Mouse (Mus musculus): Measurements from ENCODE around the gene Ckap5. TPM values are rescaled to one million over a fixed set of nuclear protein-coding genes. Genes with fewer than 3 reads are reported as not detected.
"Not testable (repeated sequence)": the region's sequence is repeated elsewhere in the genome, so short reads cannot be mapped to it uniquely, and the experiment has no call there.

The Ckap5 gene
- polyA plus RNA-seq, 1 experiment from 2014 or later = 29.7 TPM

DNA sequence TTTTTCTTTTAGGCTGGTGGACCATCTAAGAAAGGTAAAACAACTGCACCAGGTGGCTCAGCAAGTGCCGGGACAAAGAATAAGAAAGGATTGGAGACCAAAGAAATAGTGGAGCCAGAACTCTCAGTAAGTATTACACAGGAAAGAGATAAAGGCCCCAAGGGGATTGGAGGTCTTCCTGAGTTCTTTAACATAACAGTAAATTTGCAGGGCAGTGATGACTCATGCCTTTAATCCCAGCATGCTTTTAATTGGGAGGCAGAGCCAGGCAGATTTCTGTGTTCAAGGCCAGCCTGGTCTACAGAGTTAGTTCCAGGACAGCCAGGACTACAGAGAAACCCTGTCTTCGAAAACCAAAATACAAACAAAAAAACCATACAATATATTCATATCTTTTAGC is 41.6 kb downstream of the Ckap5 start:
- H3K36me3 ChIP-seq (ENCODE audit: inconsistent target) = peaks cover 81% of the 10 kb centered on the region
- WGBS (ENCODE audit: missing documents) = 94% methylated on average over 2 of the region's 2 CpGs
- no peak overlapping the region for H3K4me3 ChIP-seq (ENCODE audit: inconsistent target)
- H3K27ac ChIP-seq = no peak overlapping the region
- no peaks in the 10 kb centered on the region for H3K79me2 ChIP-seq (ENCODE audit: inconsistent target)

DNA sequence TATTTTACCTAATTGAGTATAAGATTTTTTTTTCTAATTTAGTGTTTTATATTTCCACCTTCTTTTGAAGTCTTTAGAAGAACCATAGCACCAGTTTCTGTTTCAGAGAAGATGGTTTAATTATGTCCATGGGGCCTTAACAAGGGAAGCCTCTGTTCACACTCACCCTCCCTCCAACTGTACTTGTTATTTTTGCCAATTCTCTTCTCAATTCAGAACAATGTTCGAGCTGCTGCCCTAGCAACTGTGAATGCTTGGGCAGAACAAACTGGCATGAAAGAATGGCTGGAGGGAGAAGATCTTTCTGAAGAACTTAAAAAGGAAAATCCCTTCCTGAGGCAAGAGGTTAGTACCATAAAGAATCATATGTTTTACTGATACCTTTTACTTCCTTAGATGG is 54.3 kb downstream of the Ckap5 start:
- Histone ChIP-seq H3K79me2 (ENCODE audit: inconsistent target) (no peaks in the 10 kb centered on the region), H3K27ac (no peak overlapping the region), H3K4me3 (ENCODE audit: inconsistent target) (no peak overlapping the region), H3K36me3 (ENCODE audit: inconsistent target) (peaks cover 53% of the 10 kb centered on the region)
- WGBS (ENCODE audit: missing documents) = 78% methylated on average over 1 of the region's 1 CpGs

DNA sequence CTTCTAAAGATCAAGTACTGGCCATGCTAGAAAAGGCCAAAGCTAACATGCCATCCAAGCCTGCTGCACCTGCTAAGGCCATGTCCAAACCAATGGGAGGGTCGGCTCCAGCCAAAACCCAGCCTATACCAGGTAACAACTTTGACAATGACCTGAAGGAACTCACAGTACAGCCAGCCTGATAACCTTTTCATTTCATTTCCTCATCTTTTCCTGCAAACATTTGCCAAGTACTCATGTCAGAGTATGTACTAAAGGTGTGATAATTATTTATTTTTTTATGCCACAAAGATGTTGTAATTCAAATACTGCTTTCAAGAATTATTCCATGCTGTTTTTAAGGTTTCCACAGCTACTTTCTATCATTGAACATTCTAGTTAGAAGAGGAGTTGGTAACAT is 59.7 kb downstream of the Ckap5 start:
- Histone ChIP-seq H3K27ac (no peak overlapping the region), H3K79me2 (ENCODE audit: inconsistent target) (no peaks in the 10 kb centered on the region), H3K36me3 (ENCODE audit: inconsistent target) (peaks cover 58% of the 10 kb centered on the region), H3K4me3 (ENCODE audit: inconsistent target) (no peak overlapping the region)
- 78% methylated on average over 1 of the region's 1 CpGs for WGBS (ENCODE audit: missing documents)

DNA sequence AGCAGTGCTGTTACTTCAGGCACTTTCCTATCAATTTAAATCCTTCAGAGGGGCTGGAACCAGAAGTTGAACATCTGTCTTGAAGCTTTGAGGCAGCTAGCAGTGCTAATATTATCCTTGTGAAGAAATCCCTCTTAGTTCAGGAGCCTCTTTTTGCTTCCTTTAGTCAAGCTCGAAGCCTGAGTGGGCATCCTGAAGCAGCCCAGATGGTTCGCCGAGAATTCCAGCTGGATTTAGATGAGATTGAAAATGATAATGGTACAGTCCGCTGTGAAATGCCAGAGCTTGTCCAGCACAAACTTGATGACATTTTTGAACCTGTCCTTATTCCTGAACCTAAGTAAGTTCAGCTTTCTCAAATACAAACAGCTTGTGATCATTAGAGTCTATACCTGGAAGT is 73.9 kb downstream of the Ckap5 start:
- Histone ChIP-seq H3K4me3 (ENCODE audit: inconsistent target) (no peak overlapping the region), H3K27ac (no peak overlapping the region), H3K79me2 (ENCODE audit: inconsistent target) (no peaks in the 10 kb centered on the region), H3K36me3 (ENCODE audit: inconsistent target) (peaks cover 73% of the 10 kb centered on the region)
- 88% methylated on average over 4 of the region's 4 CpGs for WGBS (ENCODE audit: missing documents)

DNA sequence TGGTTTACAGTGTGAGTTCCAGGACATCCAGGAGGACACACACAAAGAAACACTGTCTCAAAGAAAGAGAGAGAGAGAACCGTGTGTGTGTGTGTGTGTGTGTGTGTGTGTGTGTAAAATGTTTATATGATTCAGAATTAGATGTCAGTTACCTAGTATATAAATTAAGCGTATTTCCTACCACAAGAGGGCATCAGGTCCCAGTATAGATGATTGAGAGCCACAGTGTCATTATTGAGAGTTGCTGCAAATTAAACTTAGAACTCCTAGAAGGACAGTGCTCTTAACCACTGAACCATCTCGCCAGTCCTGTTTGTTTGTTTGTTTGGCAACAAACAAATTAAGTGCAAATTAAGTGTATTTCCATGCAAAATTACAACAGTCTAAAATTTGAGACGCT is 75.8 kb downstream of the Ckap5 start:
- Histone ChIP-seq H3K27ac (no peak overlapping the region), H3K4me3 (ENCODE audit: inconsistent target) (no peak overlapping the region), H3K36me3 (ENCODE audit: inconsistent target) (peaks cover 63% of the 10 kb centered on the region), H3K79me2 (ENCODE audit: inconsistent target) (no peaks in the 10 kb centered on the region)
- WGBS (ENCODE audit: missing documents) = 89% methylated on average over 3 of the region's 4 CpGs

DNA sequence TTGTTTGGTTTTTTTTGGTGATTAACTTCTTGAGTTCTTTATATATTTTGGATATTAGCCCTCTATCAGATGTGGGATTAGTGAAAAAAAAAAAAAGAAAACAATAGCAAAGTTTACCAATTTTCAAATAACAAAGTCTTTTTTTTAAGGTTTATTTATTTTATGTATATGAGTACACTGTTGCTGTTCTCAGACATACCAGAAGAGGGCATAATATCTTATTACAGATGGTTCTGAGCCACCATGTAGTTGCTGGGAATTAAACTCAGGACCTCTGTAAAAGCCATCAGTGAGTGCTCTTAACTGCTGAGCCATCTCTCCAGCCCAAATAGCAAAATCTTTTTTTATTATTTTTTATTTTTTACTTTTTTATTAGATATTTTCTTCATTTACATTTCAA is 82.8 kb downstream of the Ckap5 start:
- not testable (repeated sequence) for H3K27ac ChIP-seq; H3K4me3 ChIP-seq (ENCODE audit: inconsistent target); H3K79me2 ChIP-seq (ENCODE audit: inconsistent target)
- H3K36me3 ChIP-seq (ENCODE audit: inconsistent target) = peaks cover 36% of the 10 kb centered on the region; the same call in 1 of the 2 replicates

DNA sequence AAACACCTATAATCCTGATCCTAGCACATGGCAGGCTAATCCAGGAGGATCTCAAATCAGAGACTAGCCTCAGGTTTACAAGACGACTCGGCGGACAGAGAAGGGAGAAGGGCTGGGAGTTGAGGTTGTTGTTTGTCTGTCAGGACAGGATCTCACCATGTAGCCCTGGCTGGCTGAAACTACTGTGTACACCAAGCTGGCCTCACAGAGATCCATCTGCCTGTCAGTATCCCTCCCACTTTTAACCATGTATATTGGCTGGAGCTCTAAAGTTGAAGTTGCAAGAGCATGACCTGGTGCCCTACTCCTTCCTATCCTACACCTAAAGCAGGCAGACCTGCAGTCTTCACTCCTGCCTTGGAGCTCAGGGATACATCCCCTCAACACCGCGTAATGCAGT is 95.8 kb downstream of the Ckap5 start:
- Histone ChIP-seq H3K27ac (no peak overlapping the region), H3K79me2 (ENCODE audit: inconsistent target) (no peaks in the 10 kb centered on the region), H3K36me3 (ENCODE audit: inconsistent target) (peaks cover 37% of the 10 kb centered on the region), H3K4me3 (ENCODE audit: inconsistent target) (no peak overlapping the region)
- 99% methylated on average over 5 of the region's 5 CpGs for WGBS (ENCODE audit: missing documents)

DNA sequence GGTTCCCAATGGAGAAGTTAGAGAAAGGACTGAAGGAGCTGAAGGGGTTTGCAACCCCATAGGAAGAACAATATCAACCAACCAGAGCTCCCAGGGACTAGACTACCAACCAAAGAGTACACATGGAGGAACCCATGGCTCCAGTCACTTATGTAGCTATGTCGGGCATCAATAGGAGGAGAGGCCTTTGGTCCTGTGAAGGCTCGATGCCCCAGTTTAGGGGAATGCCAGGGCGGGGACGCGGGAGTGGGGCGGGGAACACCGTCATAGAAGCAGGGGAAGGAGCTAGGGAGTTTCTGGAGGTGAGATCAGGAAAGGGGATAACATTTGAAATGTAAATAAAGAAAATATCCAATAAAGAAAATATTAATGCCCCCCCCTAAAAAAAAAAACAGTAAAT is 96.8 kb downstream of the Ckap5 start:
- not testable (repeated sequence) for H3K4me3 ChIP-seq (ENCODE audit: inconsistent target); H3K79me2 ChIP-seq (ENCODE audit: inconsistent target); H3K27ac ChIP-seq
- 92% methylated on average over 7 of the region's 7 CpGs for WGBS (ENCODE audit: missing documents)
- H3K36me3 ChIP-seq (ENCODE audit: inconsistent target) = peaks cover 27% of the 10 kb centered on the region

DNA sequence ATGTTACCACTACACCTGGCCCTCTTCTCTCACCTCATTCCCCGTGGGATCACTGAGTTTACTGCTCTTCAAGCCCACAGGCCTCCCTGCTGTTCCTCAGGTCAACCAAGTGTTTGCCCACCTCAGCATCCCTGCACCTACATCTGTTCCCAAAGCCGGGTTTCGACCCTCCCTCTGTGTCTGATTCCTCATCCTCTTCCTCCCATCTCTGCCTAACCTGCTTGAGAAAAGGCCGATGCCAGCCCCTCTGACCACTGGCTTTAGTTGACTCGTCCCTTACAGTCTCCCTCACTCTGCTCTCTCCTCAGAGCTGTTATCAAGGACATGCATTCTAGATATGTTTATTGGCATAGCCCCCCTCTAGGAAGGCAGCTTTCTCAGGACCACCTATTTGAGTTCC is 100.9 kb downstream of the Ckap5 start:
- Histone ChIP-seq H3K4me3 (ENCODE audit: inconsistent target) (no peak overlapping the region), H3K79me2 (ENCODE audit: inconsistent target) (no peaks in the 10 kb centered on the region), H3K36me3 (ENCODE audit: inconsistent target) (no peaks in the 10 kb centered on the region), H3K27ac (no peak overlapping the region)
- 83% methylated on average over 5 of the region's 5 CpGs for WGBS (ENCODE audit: missing documents)

DNA sequence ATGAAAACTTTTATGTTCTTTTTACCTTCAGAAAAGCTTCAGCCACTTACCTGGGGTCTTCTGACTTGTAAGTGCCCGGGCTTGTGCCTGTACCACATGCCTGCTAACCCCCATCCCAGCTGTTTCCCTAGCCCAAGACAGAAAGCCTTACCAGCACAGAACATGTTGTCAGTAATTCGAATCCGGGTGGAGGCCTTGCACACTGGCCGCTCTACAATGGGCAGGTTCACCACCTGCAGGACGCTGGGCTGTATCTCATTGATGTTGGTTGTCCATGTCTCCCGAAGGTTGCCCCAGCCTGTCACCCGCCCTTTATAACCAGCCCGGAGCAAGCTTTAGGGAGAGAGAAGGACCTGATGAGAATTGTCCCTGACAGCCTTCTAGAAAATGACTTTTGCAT is 101.6 kb downstream of the Ckap5 start:
- Histone ChIP-seq H3K4me3 (ENCODE audit: inconsistent target) (no peak overlapping the region), H3K79me2 (ENCODE audit: inconsistent target) (no peaks in the 10 kb centered on the region), H3K36me3 (ENCODE audit: inconsistent target) (no peaks in the 10 kb centered on the region), H3K27ac (no peak overlapping the region)
- WGBS (ENCODE audit: missing documents) = 98% methylated on average over 8 of the region's 8 CpGs

DNA sequence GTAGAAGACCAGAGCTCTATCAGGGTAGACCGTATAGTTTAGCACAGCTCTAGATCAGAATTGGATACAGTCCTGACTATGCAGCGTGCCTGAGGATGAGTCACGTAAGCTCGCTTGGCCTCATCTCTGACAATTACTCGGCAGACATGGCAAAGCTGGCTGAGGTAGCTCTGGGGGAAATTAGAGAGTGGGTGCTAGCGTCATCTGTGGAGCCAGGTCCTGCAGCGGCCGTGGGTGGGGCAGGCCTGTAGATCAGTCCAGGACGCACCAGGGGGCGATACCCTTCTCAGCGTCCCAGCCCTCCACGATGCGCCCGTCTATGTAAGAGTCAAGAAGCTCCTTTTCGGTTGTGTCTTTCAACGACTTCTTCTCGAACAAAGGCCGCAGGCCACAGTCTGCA is 103.1 kb downstream of the Ckap5 start:
- H3K27ac ChIP-seq = no peak overlapping the region

DNA sequence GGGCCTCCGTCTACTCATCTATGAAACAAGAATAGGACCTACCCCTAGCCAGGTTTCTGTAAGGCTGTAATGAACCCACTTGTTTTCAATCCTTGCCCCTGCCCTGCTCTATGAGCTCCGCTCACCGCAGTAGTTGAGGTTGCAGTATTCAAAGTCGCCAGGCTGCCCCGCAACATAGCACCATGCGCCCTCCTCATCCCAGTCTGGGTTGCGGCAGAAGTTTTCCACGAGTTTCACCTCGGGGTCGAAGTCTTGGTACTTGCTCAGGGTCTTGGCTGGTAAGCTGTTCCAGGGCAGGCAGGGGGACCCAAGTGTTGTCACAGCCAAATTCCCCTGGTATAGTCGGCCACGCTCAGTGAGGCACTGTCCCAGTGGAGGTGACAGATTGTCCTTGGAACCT is 103.8 kb downstream of the Ckap5 start:
- WGBS (ENCODE audit: missing documents) = 94% methylated on average over 11 of the region's 12 CpGs
- H3K79me2 ChIP-seq (ENCODE audit: inconsistent target) = no peaks in the 10 kb centered on the region
- no peak overlapping the region for H3K27ac ChIP-seq
- no peak overlapping the region for H3K4me3 ChIP-seq (ENCODE audit: inconsistent target)
- H3K36me3 ChIP-seq (ENCODE audit: inconsistent target) = no peaks in the 10 kb centered on the region

More for the DNA sequence above, 103.1 kb downstream of the Ckap5 start:
- Histone ChIP-seq H3K36me3 (ENCODE audit: inconsistent target) (no peaks in the 10 kb centered on the region), H3K4me3 (ENCODE audit: inconsistent target) (no peak overlapping the region), H3K79me2 (ENCODE audit: inconsistent target) (no peaks in the 10 kb centered on the region)
- 83% methylated on average over 18 of the region's 18 CpGs for WGBS (ENCODE audit: missing documents)

DNA sequence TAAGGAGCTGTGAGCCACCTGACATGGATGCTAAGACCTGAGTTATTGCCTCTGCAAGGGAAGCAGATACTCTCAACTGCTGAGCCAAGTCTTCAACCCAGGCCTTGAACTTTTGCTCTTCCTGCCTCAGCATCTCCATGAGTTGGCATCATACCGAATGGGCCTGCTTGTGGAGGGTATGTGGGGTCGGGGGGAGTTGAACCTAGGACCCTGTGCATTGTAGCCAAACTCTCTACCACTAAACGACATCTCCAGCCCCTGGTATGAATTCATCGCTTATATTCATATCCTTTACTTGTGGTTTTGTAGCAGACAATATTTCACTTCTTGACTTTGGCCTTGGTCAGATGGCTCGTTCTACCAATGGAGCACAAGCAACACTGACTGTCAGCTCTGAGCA is 105.3 kb downstream of the Ckap5 start:
- no peaks in the 10 kb centered on the region for H3K79me2 ChIP-seq (ENCODE audit: inconsistent target)
- WGBS (ENCODE audit: missing documents) = 82% methylated on average over 5 of the region's 5 CpGs
- H3K36me3 ChIP-seq (ENCODE audit: inconsistent target) = no peaks in the 10 kb centered on the region
- H3K27ac ChIP-seq = no peak overlapping the region
- no peak overlapping the region for H3K4me3 ChIP-seq (ENCODE audit: inconsistent target)

DNA sequence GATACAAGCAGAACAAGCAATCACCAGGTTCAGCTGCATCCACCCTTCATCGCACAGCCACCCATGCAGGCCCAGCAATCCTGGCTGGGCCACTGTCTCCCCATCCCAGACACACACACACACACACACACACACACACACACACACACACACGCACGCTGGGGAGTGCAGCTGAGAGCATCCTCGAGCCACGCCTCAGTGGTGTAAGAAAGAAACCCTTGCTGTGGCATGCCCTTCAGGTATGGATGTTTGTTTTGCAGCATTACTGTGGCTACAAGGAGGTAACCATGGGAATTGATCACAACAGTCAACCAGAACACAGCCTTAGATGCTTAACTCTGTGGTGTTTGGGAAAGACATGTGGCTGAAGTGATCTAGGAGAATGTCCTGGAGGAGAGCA is 105.8 kb downstream of the Ckap5 start:
- Histone ChIP-seq H3K27ac (no peak overlapping the region), H3K36me3 (ENCODE audit: inconsistent target) (no peaks in the 10 kb centered on the region), H3K79me2 (ENCODE audit: inconsistent target) (no peaks in the 10 kb centered on the region), H3K4me3 (ENCODE audit: inconsistent target) (no peak overlapping the region)
- 84% methylated on average over 5 of the region's 5 CpGs for WGBS (ENCODE audit: missing documents)

DNA sequence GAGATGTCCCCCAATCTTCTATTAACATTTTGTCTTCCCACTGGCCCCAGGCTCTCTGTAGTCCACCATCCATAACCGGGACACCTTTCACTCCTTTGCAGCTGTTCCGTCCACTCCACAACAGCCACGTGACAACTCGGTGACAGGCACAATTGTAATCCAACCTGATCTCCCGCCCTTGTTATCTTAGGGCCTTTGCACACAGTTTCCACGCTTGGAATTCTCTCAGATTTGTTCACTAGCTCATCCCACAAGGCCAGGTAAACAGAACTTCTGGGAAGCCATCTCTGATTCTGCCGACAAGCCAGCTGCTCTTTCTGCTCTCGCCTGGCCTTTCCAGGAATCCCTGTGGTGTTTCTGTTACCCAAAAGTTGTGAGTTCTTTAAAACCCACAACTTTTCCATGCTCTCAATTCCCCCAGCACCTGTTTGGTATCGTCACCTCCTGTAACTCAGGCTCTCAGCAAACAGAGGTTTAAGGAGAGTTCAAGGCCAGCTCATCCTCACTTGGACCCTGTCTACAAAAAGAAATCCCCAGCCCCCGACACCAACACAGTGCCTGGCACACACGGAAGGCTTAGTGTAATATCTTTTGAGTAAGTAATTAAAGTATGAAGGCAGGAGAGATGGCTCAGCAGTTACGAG is 106.9 kb downstream of the Ckap5 start:
- Histone ChIP-seq H3K27ac (no peak overlapping the region), H3K4me3 (ENCODE audit: inconsistent target) (no peak overlapping the region)
- WGBS (ENCODE audit: missing documents) = 89% methylated on average over 12 of the region's 12 CpGs

DNA sequence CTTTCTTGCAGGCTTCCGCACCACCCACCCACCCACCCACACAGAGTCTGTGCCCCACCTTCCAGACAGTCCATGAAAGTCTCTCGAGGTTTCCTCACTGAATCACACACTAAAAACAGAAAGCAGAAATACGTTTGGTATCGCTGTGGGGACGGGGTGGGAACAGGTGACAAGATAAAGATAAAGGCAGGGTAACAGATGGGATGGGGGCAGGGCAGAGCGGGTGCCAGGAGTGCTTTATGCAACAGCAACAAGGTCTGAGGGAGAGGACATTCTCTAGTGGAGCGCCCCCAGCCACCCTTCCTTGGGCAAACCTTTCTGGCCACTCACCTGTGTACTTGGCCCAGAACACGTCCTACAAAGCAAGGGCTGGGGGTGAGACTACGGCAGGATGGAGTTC is 108.3 kb downstream of the Ckap5 start:
- Histone ChIP-seq H3K79me2 (ENCODE audit: inconsistent target) (no peaks in the 10 kb centered on the region), H3K27ac (no peak overlapping the region), H3K36me3 (ENCODE audit: inconsistent target) (no peaks in the 10 kb centered on the region), H3K4me3 (ENCODE audit: inconsistent target) (no peak overlapping the region)
- WGBS (ENCODE audit: missing documents) = 92% methylated on average over 5 of the region's 9 CpGs

More for the DNA sequence above, 106.9 kb downstream of the Ckap5 start:
- no peaks in the 10 kb centered on the region for H3K36me3 ChIP-seq (ENCODE audit: inconsistent target)
- H3K79me2 ChIP-seq (ENCODE audit: inconsistent target) = no peaks in the 10 kb centered on the region

All from macrophage (primary cell).